Mouse (Mus musculus) C2C12 (cell line): Measurements from ENCODE around the gene Peg10. TPM values are rescaled to one million over a fixed set of nuclear protein-coding genes. Genes with fewer than 3 reads are reported as not detected.

Experiments used
- H3K27me3 ChIP-seq: one replicate; pipeline ENCODE4 v1.6.1; 2011; ENCODE audit not compliant: control insufficient read depth, insufficient read depth, insufficient read length
- H3K36me3 ChIP-seq: one replicate; pipeline ENCODE4 v1.6.1; 2011; ENCODE audit not compliant: control insufficient read depth, insufficient read depth
- H3K4me3 ChIP-seq: one replicate; pipeline ENCODE4 v1.5.1; 2011; ENCODE audit warnings: mild to moderate bottlenecking, control low read depth; ENCODE audit not compliant: poor library complexity, insufficient read depth, severe bottlenecking
- H3K79me2 ChIP-seq: one replicate; pipeline ENCODE4 v1.6.1; 2011; ENCODE audit not compliant: control insufficient read depth, insufficient read depth
- H3K79me3 ChIP-seq: one replicate; pipeline ENCODE4 v1.6.1; 2011; ENCODE audit warnings: low read depth, control low read depth
- H3ac ChIP-seq: one replicate; pipeline ENCODE3; 2011; ENCODE audit warnings: low read depth; ENCODE audit not compliant: control insufficient read depth, insufficient read length
- CEBPB ChIP-seq: IDR thresholded peaks from one replicate; pipeline ENCODE4 v1.6.1; 2011; ENCODE audit warnings: low read depth, mild to moderate bottlenecking, control low read depth, moderate library complexity
- CTCF ChIP-seq: IDR thresholded peaks from one replicate; pipeline ENCODE4 v1.5.1; 2011; ENCODE audit not compliant: control insufficient read depth, insufficient read depth, insufficient read length
- FOSL1 ChIP-seq: IDR thresholded peaks from one replicate; pipeline ENCODE4 v1.8.0; 2011; ENCODE audit warnings: mild to moderate bottlenecking, low read length; ENCODE audit not compliant: poor library complexity, insufficient read depth, severe bottlenecking
- MAX ChIP-seq: IDR thresholded peaks from one replicate; pipeline ENCODE4 v1.6.1; 2011; ENCODE audit warnings: mild to moderate bottlenecking, control low read depth
- MYOD1 ChIP-seq: IDR thresholded peaks from one replicate; pipeline ENCODE4 v1.6.1; 2011; ENCODE audit warnings: low read depth; ENCODE audit not compliant: control insufficient read depth, insufficient read length
- MYOG ChIP-seq: IDR thresholded peaks from one replicate; pipeline ENCODE4 v1.6.1; 2011; ENCODE audit not compliant: control insufficient read depth, insufficient read length; ENCODE audit errors: extremely low read depth
- USF1 ChIP-seq: IDR thresholded peaks from one replicate; pipeline ENCODE4 v1.6.1; 2011; ENCODE audit warnings: low read depth, mild to moderate bottlenecking, control low read depth, moderate library complexity
- polyA plus RNA-seq: library from polyadenylated mRNA; unstranded; fragments of >200 nt; fragmentation: generic; extraction: Trizol; gene quantifications from one replicate; pipeline ENCODE4 v1.2.1, GENCODE M21; 2012; ENCODE audit warnings: missing spikeins

The Peg10 gene
- polyA plus RNA-seq, 1 experiment, result 9.8 TPM

GRCm38 (mm10) chr6:4798382-4798781 is 51.3 kb downstream of the Peg10 start:
- no peaks in the 10 kb centered on the region for H3K27me3 ChIP-seq
- no peaks in the 10 kb centered on the region for H3K79me3 ChIP-seq
- H3ac ChIP-seq, result no peak overlapping the region
- no peak overlapping the region for H3K4me3 ChIP-seq
- no peaks in the 10 kb centered on the region for H3K79me2 ChIP-seq
- H3K36me3 ChIP-seq, result no peaks in the 10 kb centered on the region
- TF ChIP-seq MYOG (no peak), USF1 (no peak)

- Histone ChIP-seq H3K79me3 (no peaks in the 10 kb centered on the region), H3K4me3 (no peak overlapping the region), H3K27me3 (no peaks in the 10 kb centered on the region)
These were observed 52.3 kb downstream of the Peg10 start for GRCm38 (mm10) chr6:4799359-4799758.

GRCm38 (mm10) chr6:4806981-4807380 is 59.9 kb downstream of the Peg10 start:
- no peaks in the 10 kb centered on the region for H3K79me2 ChIP-seq
- H3K79me3 ChIP-seq, result no peaks in the 10 kb centered on the region
- no peaks in the 10 kb centered on the region for H3K36me3 ChIP-seq
- H3ac ChIP-seq, result no peak overlapping the region
- H3K27me3 ChIP-seq, result no peaks in the 10 kb centered on the region
- no peak for TF ChIP-seq FOSL1
- TF ChIP-seq MAX, result no peak
- no peak for TF ChIP-seq CTCF
- TF ChIP-seq CEBPB, result no peak
- TF ChIP-seq MYOG, result no peak
- TF ChIP-seq USF1, result no peak
- no peak for TF ChIP-seq MYOD1
- no peak overlapping the region for H3K4me3 ChIP-seq

More at GRCm38 (mm10) chr6:4799359-4799758, 52.3 kb downstream of the Peg10 start:
- Histone ChIP-seq H3ac (no peak overlapping the region), H3K79me2 (no peaks in the 10 kb centered on the region), H3K36me3 (no peaks in the 10 kb centered on the region)
- no peak for TF ChIP-seq MYOG
- TF ChIP-seq CTCF, result no peak
- no peak for TF ChIP-seq MAX
- TF ChIP-seq MYOD1, result no peak
- TF ChIP-seq USF1, result no peak
- TF ChIP-seq FOSL1, result no peak
- no peak for TF ChIP-seq CEBPB

Other genes starting within 250 kb of the Peg10 start
- gene Col1a2, start 242.5 kb upstream of the Peg10 start, polyA plus RNA-seq, result 144 TPM
- 4.9 TPM for gene Casd1, start 146.5 kb upstream of the Peg10 start, polyA plus RNA-seq
- gene Sgce, start 99 bp upstream of the Peg10 start, polyA plus RNA-seq, result 14.8 TPM
- 0.04 TPM for gene Ppp1r9a, start 155.6 kb downstream of the Peg10 start, polyA plus RNA-seq